Mouse (Mus musculus) layer of hippocampus, postnatal 36 days (tissue): ENCODE results near the gene Rpgrip1l. TPM values are rescaled to one million over a fixed set of nuclear protein-coding genes. Genes with fewer than 3 reads are reported as not detected.

Source experiments
- DNase-seq, 2 experiments: peaks; one replicate each; pipeline ENCODE4 v3.0.0; 2022
- total RNA-seq, 2 experiments: library from RNA; stranded (reverse); gene quantifications; 2 replicates each; pipeline ENCODE4 v1.2.3; 2021

Gene Rpgrip1l
- total RNA-seq = 10 to 100 TPM; 27.6 to 30.1 TPM

GRCm38 (mm10) chr8:91312835-91313832, at the start of gene Rpgrip1l, which contains the start of gene Fto:
Rpgrip1l (minus strand) TSS chr8:91313262.
Fto (plus strand) TSS chr8:91313525.
- DNase-seq = peak; percentile 97 to 98

- no peak for DNase-seq
Observed at GRCm38 (mm10) chr8:91360644-91361357, 47.7 kb upstream of the Rpgrip1l start.

GRCm38 (mm10) chr8:91359511-91359910, 46.4 kb upstream of the Rpgrip1l start:
- no peak for DNase-seq

- DNase-seq = no peak
Observed at GRCm38 (mm10) chr8:91358016-91358415, 45.0 kb upstream of the Rpgrip1l start.

DNA sequence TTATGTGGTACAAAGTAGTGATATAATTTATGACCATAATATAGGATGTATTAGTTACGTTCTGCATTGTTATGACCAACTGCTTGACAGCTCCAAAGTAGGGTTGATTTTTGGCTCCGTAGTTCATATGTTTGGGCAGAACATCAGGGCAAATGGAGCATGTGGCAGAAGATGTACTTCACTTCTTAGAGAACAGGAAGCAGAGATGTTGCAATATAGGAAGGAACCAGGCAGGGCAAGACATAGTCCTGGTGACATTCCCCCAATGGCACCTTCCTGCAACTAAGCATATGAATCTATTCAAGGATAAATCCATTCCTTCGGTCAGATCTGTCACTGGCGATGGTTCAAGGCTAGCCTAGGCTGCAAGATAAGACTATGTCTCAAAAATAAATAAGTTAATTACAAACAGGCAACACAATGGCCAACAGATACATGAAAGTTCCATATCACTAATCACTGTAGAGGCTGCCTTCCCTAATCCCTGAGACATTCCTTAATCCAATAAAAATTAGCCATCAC, 44.5 kb upstream of the Rpgrip1l start:
- DNase-seq = no peak

DNA sequence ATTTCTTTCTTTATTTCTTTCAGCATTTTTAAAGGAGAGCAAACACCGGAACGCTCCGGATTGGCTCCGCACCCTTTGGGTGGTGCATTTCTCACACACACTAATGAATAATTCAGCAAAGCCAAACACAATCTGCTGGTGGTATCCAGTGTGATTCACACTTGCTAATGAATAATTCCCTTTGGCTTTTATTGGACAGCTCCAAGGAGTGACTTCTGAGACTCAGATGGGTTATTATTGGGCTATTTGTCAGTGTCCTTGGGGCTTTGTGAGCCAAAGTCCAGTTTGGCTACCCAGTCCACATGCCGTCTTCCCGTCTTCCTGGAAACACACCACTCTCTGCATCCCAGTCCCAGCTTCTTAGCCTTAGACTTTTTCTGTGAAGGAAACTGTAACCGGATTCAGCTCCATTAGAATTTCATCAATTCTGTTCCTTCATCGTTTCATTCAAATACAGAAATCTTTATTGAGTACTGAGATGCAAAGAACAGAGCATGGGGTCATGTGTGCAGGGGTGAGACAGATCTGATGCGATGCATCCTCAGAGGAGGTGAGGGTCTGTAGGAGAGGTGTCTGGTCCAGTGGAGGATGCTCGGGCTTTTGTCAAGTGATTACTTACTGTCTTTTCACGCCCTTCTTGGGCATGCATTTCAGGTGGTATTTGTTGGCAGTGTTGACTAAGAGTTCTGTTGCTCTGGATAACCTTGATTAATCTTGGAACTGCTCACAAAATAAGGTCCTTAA, 43.1 kb upstream of the Rpgrip1l start:
- DNase-seq = no peak

DNA sequence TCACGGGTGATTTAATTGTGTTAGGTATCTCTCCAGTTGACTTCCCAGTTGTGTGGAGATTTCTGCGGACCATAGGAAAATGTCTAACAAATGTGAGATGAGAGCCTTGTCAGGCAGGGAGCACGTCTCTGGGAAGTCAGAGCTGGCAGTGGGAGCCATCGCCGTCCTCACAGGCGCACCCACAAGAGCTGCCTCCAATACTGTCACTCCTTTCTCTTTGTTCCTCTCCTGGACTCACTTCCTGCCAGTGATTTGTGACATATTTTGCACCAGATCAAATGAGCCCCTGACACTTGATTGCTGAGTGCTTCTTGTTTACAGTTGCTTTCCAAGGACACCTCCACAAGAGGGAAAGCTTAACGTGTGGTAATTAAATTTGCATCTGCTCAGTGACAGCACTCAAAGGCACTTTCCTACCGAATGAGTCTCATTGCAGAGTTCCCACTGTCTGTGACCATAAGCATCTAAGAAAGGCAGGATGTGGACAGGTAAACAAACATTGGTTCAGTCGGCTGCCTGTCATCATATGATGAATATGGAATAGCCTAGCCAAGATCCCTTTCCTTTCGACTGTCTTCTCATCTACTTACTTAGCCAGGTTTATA, 42.3 kb upstream of the Rpgrip1l start:
- no peak for DNase-seq

DNA sequence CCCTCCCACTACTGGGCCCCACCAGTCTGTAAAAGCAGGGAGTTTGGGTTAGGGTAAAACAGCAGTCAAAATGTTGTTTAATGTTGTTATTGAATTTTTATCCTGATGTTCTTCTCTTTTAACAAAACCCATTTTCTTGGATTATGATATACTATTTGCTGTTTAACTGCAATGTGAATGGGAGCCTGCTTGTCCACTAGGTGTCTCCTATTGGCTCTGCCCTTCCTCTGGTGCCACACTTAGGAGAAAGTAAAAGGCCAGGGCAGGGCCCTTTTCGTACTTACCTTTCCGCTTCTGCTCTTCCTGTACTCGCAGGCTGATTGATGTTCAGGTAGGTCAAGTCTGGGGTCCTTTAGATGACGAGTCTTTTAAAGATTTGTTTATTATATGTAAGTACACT, 40.8 kb upstream of the Rpgrip1l start:
- DNase-seq = no peak

DNA sequence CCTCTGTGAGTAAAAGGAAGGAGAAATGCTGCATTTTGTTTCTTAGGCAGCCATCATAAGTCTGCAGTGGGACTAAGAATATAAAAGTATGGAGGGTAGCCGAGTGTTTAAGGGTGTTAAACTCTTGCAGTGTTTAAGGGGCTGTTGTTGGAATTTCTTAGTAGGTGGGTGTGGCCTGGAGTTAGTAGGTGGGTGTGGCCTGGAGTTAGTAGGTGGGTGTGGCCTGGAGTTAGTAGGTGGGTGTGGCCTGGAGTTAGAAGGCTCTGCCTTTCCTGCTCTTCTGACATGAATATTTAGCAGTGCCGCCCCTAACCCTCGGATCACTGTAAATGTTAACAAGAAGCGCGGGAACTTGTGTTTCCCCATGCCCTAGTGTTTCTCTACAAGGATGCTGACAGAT, 40.0 kb upstream of the Rpgrip1l start:
- DNase-seq = no peak

- no peak for DNase-seq
Observed at GRCm38 (mm10) chr8:91352598-91352997, 39.5 kb upstream of the Rpgrip1l start.

GRCm38 (mm10) chr8:91350628-91351027, 37.6 kb upstream of the Rpgrip1l start:
- no peak for DNase-seq

- DNase-seq = no peak
Observed at GRCm38 (mm10) chr8:91349816-91350215, 36.8 kb upstream of the Rpgrip1l start.

DNA sequence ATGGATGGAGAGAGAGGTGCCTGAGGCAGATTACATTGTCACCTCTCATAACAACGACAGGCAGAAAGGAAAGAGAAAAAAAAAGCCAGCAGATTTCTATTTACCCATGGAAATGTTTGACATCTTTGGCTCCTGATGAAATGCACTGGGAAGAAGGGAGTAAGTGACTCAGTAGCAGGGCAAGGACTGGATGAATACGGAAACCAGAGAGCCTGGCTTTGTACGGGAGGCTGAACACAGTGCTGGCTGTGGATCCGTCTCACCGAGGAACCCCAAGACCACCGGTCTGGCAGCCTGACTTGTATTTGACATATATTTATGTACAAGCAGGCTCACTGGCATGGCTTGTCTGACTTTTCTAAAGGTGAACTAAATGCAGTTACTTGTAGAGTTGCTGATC, 34.5 kb upstream of the Rpgrip1l start:
- DNase-seq = no peak

GRCm38 (mm10) chr8:91347146-91347545, 34.1 kb upstream of the Rpgrip1l start:
- no peak for DNase-seq

- no peak for DNase-seq
Observed at GRCm38 (mm10) chr8:91344659-91345058, 31.6 kb upstream of the Rpgrip1l start.

- no peak for DNase-seq
Observed at GRCm38 (mm10) chr8:91342798-91343197, 29.7 kb upstream of the Rpgrip1l start.

- no peak for DNase-seq
Observed at GRCm38 (mm10) chr8:91342196-91342595, 29.1 kb upstream of the Rpgrip1l start.

DNA sequence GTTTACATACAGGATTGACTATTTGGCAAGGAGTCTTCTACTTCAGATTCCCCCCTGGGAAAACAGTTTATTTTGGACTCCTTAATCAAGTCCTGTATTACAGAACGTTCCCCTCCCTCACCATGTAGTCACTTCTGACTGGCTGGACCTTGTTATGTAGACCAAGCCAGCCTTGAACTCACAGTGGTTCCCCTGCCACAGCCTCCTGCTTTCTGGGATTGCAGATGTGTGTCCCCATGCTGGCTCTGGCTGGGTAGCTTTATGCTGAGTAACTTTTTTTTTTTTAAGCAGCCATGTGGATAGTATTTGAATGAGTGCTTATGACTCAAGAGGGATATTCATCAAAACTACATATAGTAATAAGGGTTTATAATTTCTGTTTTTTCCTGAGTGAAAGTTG, 27.7 kb upstream of the Rpgrip1l start:
- no peak for DNase-seq

DNA sequence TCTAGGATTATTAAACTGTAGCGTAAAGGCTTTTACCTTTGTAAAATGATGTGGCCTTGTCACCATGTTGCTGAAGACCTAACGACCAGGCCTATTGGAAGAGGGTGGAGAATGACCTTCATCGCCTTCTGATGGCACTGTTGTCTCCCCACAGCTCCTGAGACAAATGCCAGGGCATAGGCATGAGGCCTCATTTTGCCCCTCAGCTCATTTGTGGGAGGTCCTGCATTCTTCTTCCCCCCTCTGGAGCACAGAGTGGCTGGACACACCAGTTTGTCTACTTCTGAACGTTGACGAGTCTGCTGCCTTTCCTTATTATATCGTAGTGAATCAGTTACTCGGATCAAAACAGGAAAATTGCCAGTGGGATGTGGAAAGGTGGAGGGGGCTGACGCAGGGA, 26.6 kb upstream of the Rpgrip1l start:
- no peak for DNase-seq

- no peak for DNase-seq
Observed at GRCm38 (mm10) chr8:91338389-91339154, 25.5 kb upstream of the Rpgrip1l start.

DNA sequence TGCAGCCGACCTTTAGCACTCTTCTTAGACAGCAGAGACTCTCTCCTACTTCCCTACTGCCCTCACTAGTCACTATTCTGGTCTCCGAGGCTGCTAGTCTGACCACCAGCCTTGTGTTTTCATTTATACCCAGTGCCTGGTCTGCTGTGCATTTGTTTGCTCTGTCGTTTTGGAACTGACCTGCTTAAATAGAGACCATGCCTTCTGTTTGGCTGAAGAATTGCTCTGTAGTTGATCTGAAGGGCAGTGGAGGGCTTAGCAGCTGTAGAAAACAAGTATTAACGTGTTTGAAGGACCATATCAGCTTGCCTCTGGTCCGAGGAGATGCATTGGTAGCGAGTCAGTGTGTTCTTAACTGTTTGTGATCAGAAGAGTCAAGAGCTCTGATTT, 16.4 kb upstream of the Rpgrip1l start:
- no peak for DNase-seq
